Comparison of ENCODE assay signal across 29 mouse cellular contexts in genomic region chr19:6070571-6071250, GRCm38 (mm10). TPM values are rescaled to one million over a fixed set of nuclear protein-coding genes. Genes with fewer than 3 reads are reported as not detected.
DNase-seq lines count a peak whose midpoint lies in the region; ATAC-seq and TF ChIP-seq lines count a peak whose summit lies in the region.
"Had no signal": no experiment of that assay in that cellular context is flagged by ENCODE, and none has a peak within 500 bp of the region (broad histone marks: within the 10 kb centered on the region; RNA-seq: fewer than 3 reads in every experiment).

No protein-coding gene starts in this region.

- no peak for DNase-seq in forebrain, embryonic 10.5 days (ENCODE audit: extremely low spot score, low spot score)
- peak; percentile 19 for DNase-seq in thymus, postnatal 4 days
- DNase-seq in thymus, postnatal 25 days: no peak
- DNase-seq: adrenal gland, adult 2 months; B cell, adult 2 months; gastrocnemius, postnatal 14 days; heart, adult 18-20 months; heart, postnatal 4 days; kidney, adult 11 months; layer of hippocampus, postnatal 36 days; liver, embryonic 13.5 days; lung, embryonic 14.5 days; lung, postnatal 4 days had no signal

- H3K9me3 ChIP-seq in forebrain, embryonic 10.5 days: no peaks in the 10 kb centered on the region
- H3K9me3 ChIP-seq in forebrain, embryonic 16.5 days (ENCODE audit: control insufficient read depth, low read length): no peaks in the 10 kb centered on the region
- H3K9me3 ChIP-seq in heart, embryonic 11.5 days (replicated peaks; ENCODE audit: control insufficient read depth, low read length): no peaks in the 10 kb centered on the region
- H3K9me3 ChIP-seq: embryonic facial prominence, embryonic 12.5 days; limb, embryonic 13.5 days; liver, embryonic 13.5 days had no signal

- TF ChIP-seq CTCF in bone marrow, adult 2 months (IDR thresholded peaks at IDR 0.05; ENCODE audit: control insufficient read depth, insufficient read depth, low read length): no peak

- 96% methylated on average over 31 of the region's 31 CpGs for WGBS in forebrain, embryonic 10.5 days
- 89% methylated on average over 31 of the region's 31 CpGs for WGBS in forebrain, embryonic 16.5 days
- WGBS in bone marrow, adult 2 months: 87% methylated on average over 31 of the region's 31 CpGs
- 85% methylated on average over 31 of the region's 31 CpGs for WGBS in heart, embryonic 11.5 days (ENCODE audit: insufficient replicate concordance)

- no peak for ATAC-seq in forebrain, embryonic 16.5 days
- ATAC-seq in heart, embryonic 11.5 days (replicated peaks; ENCODE audit: insufficient number of reproducible peaks, low FRiP score, low TSS enrichment): no peak
- no peak for ATAC-seq in monocyte, adult 5-6 weeks (replicated peaks; ENCODE audit: insufficient number of reproducible peaks, low FRiP score, low TSS enrichment, poor library complexity, severe bottlenecking)
- ATAC-seq: forebrain, embryonic 14.5 days; hindbrain, postnatal 0 days had no signal

- H3K4me3 ChIP-seq in forebrain, embryonic 10.5 days: peak overlapping the region; percentile 5; the same call in 1 of the 2 replicates
- no peak overlapping the region for H3K4me3 ChIP-seq in forebrain, embryonic 16.5 days (replicated peaks; ENCODE audit: low read length)
- no peak overlapping the region for H3K4me3 ChIP-seq in bone marrow, adult 2 months (replicated peaks; ENCODE audit: control insufficient read depth, low read depth, low read length)
- no peak overlapping the region for H3K4me3 ChIP-seq in heart, embryonic 11.5 days (ENCODE audit: low read depth, low read length)
- H3K4me3 ChIP-seq: embryonic facial prominence, embryonic 12.5 days; erythroblast, embryonic 14.5 days; layer of hippocampus, adult 2 months; limb, embryonic 13.5 days; liver, embryonic 13.5 days had no signal

- 0 out of 2 replicates have a peak, but pooled peaks cover 3% of the 10 kb centered on the region for H3K27me3 ChIP-seq in forebrain, embryonic 10.5 days (ENCODE audit: poor library complexity, severe bottlenecking)
- H3K27me3 ChIP-seq in forebrain, embryonic 16.5 days (replicated peaks; ENCODE audit: control insufficient read depth, insufficient read depth, low read length): no peaks in the 10 kb centered on the region
- H3K27me3 ChIP-seq in heart, embryonic 11.5 days (ENCODE audit: control insufficient read depth, insufficient read depth, low read length): no peaks in the 10 kb centered on the region
- H3K27me3 ChIP-seq: embryonic facial prominence, embryonic 12.5 days; limb, embryonic 13.5 days; liver, embryonic 13.5 days had no signal

- H3K4me2 ChIP-seq in forebrain, embryonic 16.5 days (ENCODE audit: low read length): no peak overlapping the region
- no peak overlapping the region for H3K4me2 ChIP-seq in heart, embryonic 11.5 days
- H3K4me2 ChIP-seq: embryonic facial prominence, embryonic 12.5 days; limb, embryonic 13.5 days; liver, embryonic 13.5 days; lung, embryonic 14.5 days had no signal

- no peak overlapping the region for H3K9ac ChIP-seq in forebrain, embryonic 16.5 days (replicated peaks; ENCODE audit: low read depth, low read length)
- no peak overlapping the region for H3K9ac ChIP-seq in heart, embryonic 11.5 days (ENCODE audit: low read depth, low read length)
- H3K9ac ChIP-seq: embryonic facial prominence, embryonic 12.5 days; limb, embryonic 13.5 days; liver, embryonic 13.5 days; lung, embryonic 14.5 days had no signal

- H3K27ac ChIP-seq in forebrain, embryonic 10.5 days: no peak overlapping the region
- no peak overlapping the region for H3K27ac ChIP-seq in forebrain, embryonic 16.5 days (ENCODE audit: low read length)
- peak overlapping the region; percentile 35; the same call in 1 of the 2 replicates for H3K27ac ChIP-seq in bone marrow, adult 2 months (ENCODE audit: control insufficient read depth, insufficient read depth, low read depth, low read length, poor library complexity)
- no peak overlapping the region for H3K27ac ChIP-seq in heart, embryonic 11.5 days (ENCODE audit: low read depth, low read length)
- H3K27ac ChIP-seq: embryonic facial prominence, embryonic 12.5 days; hindbrain, postnatal 0 days; layer of hippocampus, adult 2 months; limb, embryonic 13.5 days; liver, embryonic 13.5 days had no signal

- H3K36me3 ChIP-seq in forebrain, embryonic 10.5 days (replicated peaks): peaks cover 63% of the 10 kb centered on the region
- peaks cover 12% of the 10 kb centered on the region for H3K36me3 ChIP-seq in forebrain, embryonic 16.5 days (ENCODE audit: control insufficient read depth, insufficient read depth)
- peaks cover 17% of the 10 kb centered on the region for H3K36me3 ChIP-seq in heart, embryonic 11.5 days (ENCODE audit: control insufficient read depth, insufficient read depth, low read length)

- H3K4me1 ChIP-seq in forebrain, embryonic 10.5 days: peaks cover 32% of the 10 kb centered on the region
- peaks cover 22% of the 10 kb centered on the region for H3K4me1 ChIP-seq in forebrain, embryonic 16.5 days (replicated peaks; ENCODE audit: control insufficient read depth, insufficient read depth, low read length)
- H3K4me1 ChIP-seq in bone marrow, adult 2 months (ENCODE audit: control insufficient read depth, insufficient read depth, low read length): peaks cover 6% of the 10 kb centered on the region
- H3K4me1 ChIP-seq in heart, embryonic 11.5 days (ENCODE audit: control insufficient read depth, insufficient read depth, low read length): peaks cover 18% of the 10 kb centered on the region

- TF ChIP-seq POLR2A in bone marrow, adult 2 months (IDR thresholded peaks at IDR 0.05; ENCODE audit: borderline replicate concordance, control insufficient read depth, low read depth, low read length): no peak

RNA-seq across cellular contexts. Expression of gene Tm7sf2, which starts 2.5 kb away (rescaled TPM):
- 31.0 and 32.2 TPM in 2 replicates for polyA plus RNA-seq in forebrain, embryonic 10.5 days (2016; fragmentation: Nextera tagmentation; extraction: Ambion mirVana)
- 34.0 and 41.3 TPM in 2 replicates for polyA plus RNA-seq in forebrain, embryonic 16.5 days (2015; fragmentation: Nextera tagmentation; extraction: Ambion mirVana)
- 5.9 and 12.3 TPM in 2 replicates for polyA plus RNA-seq in bone marrow, adult 2 months (2011; ENCODE audit: insufficient read depth, insufficient read length, low replicate concordance, missing spikeins)
- 10.1 and 11.9 TPM in 2 replicates for polyA plus RNA-seq in heart, embryonic 11.5 days (2014; fragmentation: Nextera tagmentation; extraction: Ambion mirVana)
- 5.5 to 18.5 TPM (median 8.9 TPM) in 3 replicates for total RNA-seq in monocyte, adult 5-6 weeks (2017)

RNA-seq across cellular contexts. Expression of gene Vps51, which starts 6.3 kb away (rescaled TPM):
- 65.2 and 68.2 TPM in 2 replicates for polyA plus RNA-seq in forebrain, embryonic 10.5 days (2016; fragmentation: Nextera tagmentation; extraction: Ambion mirVana)
- polyA plus RNA-seq in forebrain, embryonic 16.5 days (2015; fragmentation: Nextera tagmentation; extraction: Ambion mirVana): 85.9 and 88.5 TPM in 2 replicates
- 48.4 and 85.1 TPM in 2 replicates for polyA plus RNA-seq in bone marrow, adult 2 months (2011; ENCODE audit: insufficient read depth, insufficient read length, low replicate concordance, missing spikeins)
- 38.9 and 43.7 TPM in 2 replicates for polyA plus RNA-seq in heart, embryonic 11.5 days (2014; fragmentation: Nextera tagmentation; extraction: Ambion mirVana)
- total RNA-seq in monocyte, adult 5-6 weeks (2017): 61.1 to 80.8 TPM (median 75.6 TPM) in 3 replicates

RNA-seq across cellular contexts. Expression of gene Tmem262, which starts 9.1 kb away (rescaled TPM):
- not detected in 2 replicates for polyA plus RNA-seq in forebrain, embryonic 10.5 days (2016; fragmentation: Nextera tagmentation; extraction: Ambion mirVana)
- not detected in 2 replicates for polyA plus RNA-seq in forebrain, embryonic 16.5 days (2015; fragmentation: Nextera tagmentation; extraction: Ambion mirVana)
- not detected in 2 replicates for polyA plus RNA-seq in bone marrow, adult 2 months (2011; ENCODE audit: insufficient read depth, insufficient read length, low replicate concordance, missing spikeins)
- not detected in 2 replicates for polyA plus RNA-seq in heart, embryonic 11.5 days (2014; fragmentation: Nextera tagmentation; extraction: Ambion mirVana)
- not detected in 3 replicates for total RNA-seq in monocyte, adult 5-6 weeks (2017)
- total RNA-seq: adrenal gland, adult 2 months; common myeloid progenitor, adult 5-6 weeks; gastrocnemius, postnatal 14 days; heart, adult 18-20 months; heart, postnatal 4 days; hindbrain, postnatal 0 days; layer of hippocampus, adult 2 months; layer of hippocampus, postnatal 36 days; left cerebral cortex, postnatal 14 days had no signal
- polyA plus RNA-seq: adrenal gland, adult 2 months; brain, embryonic 14.5 days; embryonic facial prominence, embryonic 12.5 days; erythroblast, embryonic 14.5 days; forebrain, embryonic 14.5 days; heart, embryonic 14.5 days; hindbrain, postnatal 0 days; kidney, embryonic 16.5 days; limb, embryonic 13.5 days; liver, embryonic 13.5 days; lung, embryonic 14.5 days had no signal

RNA-seq across cellular contexts. Expression of gene Znhit2, which starts 9.7 kb away (rescaled TPM):
- 35.1 and 38.7 TPM in 2 replicates for polyA plus RNA-seq in forebrain, embryonic 10.5 days (2016; fragmentation: Nextera tagmentation; extraction: Ambion mirVana)
- polyA plus RNA-seq in forebrain, embryonic 16.5 days (2015; fragmentation: Nextera tagmentation; extraction: Ambion mirVana): 30.1 and 31.0 TPM in 2 replicates
- polyA plus RNA-seq in bone marrow, adult 2 months (2011; ENCODE audit: insufficient read depth, insufficient read length, low replicate concordance, missing spikeins): 8.4 and 14.3 TPM in 2 replicates
- polyA plus RNA-seq in heart, embryonic 11.5 days (2014; fragmentation: Nextera tagmentation; extraction: Ambion mirVana): 27.1 and 27.5 TPM in 2 replicates
- total RNA-seq in monocyte, adult 5-6 weeks (2017): 4.8 to 9.3 TPM (median 8.4 TPM) in 3 replicates

RNA-seq across cellular contexts. Expression of gene Gm28374, which starts 11.3 kb away (rescaled TPM):
- polyA plus RNA-seq in forebrain, embryonic 10.5 days (2016; fragmentation: Nextera tagmentation; extraction: Ambion mirVana): 1.7 and 3.1 TPM in 2 replicates
- 2.1 and 3.1 TPM in 2 replicates for polyA plus RNA-seq in forebrain, embryonic 16.5 days (2015; fragmentation: Nextera tagmentation; extraction: Ambion mirVana)
- polyA plus RNA-seq in bone marrow, adult 2 months (2011; ENCODE audit: insufficient read depth, insufficient read length, low replicate concordance, missing spikeins): not detected in 2 replicates
- 0.36 TPM in 1 of 2 replicates, not detected in the other for polyA plus RNA-seq in heart, embryonic 11.5 days (2014; fragmentation: Nextera tagmentation; extraction: Ambion mirVana)
- total RNA-seq in monocyte, adult 5-6 weeks (2017): 0.43 TPM in 1 of 3 replicates, not detected in the others
- total RNA-seq: adrenal gland, adult 2 months; common myeloid progenitor, adult 5-6 weeks; gastrocnemius, postnatal 14 days; layer of hippocampus, adult 2 months; neutrophil, adult 5-6 weeks had no signal
- polyA plus RNA-seq: erythroblast, embryonic 14.5 days had no signal
